Mouse (Mus musculus): ENCODE data around the gene Tmem63c.

Tmem63c gene

GRCm38 (mm10) chr12:87131181-87131580 lies 110.0 kb downstream of the Tmem63c start:
- no peak for DNase-seq (ENCODE audit: low spot score in 2 of 2)

DNA sequence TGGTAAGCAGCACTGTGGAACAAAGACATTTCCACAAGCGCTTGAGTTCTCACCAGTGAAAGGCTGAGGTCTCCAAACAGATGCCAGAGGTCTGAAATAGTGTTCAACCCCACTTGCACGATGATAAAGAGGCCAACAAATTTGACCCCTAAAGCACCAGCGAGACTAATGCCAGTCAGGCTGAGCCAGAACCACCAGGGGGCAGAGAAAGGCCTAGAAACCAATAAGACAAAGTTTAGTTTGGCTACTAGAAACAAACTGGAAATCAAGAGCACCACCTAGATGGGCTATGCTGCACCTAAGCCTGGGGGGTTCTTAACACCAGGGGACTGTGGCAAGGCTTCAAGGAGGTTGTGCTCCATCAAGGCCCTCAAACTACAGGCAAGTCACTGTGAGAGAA lies 110.5 kb downstream of the Tmem63c start:
- DNase-seq (ENCODE audit: low spot score in 2 of 2) = no peak

DNA sequence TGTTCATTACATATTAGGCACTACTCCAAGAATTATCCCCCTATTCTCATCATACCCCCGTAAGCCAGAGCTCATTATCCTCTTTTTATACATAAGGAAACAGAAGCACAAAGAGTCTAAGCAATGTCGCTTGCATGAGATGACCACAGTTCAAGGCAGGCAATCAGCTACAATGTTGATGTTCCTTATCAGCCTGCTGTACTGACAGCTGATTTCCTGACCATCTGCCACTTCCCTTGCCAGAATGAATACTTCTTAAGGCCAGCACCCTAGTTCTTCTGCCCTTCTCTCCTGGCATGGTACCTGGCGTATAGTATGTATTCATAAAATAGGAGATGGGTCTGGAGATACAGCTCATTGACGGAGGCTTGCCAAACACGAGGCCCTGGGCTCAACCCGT lies 111.1 kb downstream of the Tmem63c start:
- DNase-seq (ENCODE audit: low spot score in 2 of 2) = no peak

DNA sequence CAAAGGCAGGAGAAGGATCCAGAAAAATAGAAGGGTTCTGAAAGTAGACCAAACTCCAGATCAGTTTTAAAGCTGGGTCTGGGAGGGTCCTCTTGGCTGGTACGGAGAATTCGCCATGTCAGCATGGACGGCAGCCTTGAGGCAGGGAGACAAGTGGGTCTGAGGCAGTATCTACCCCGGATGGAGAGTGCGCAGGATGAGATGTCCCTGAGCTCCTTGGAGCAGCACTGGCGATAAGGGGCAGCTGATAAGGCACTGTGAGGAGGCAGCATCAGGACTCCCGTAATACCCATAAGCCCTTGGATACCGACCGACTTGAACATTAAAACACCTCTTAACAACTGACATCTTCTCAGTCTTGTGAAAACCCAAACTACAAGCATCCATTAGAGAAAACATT lies 111.6 kb downstream of the Tmem63c start:
- no peak for DNase-seq (ENCODE audit: low spot score in 2 of 2)

DNA sequence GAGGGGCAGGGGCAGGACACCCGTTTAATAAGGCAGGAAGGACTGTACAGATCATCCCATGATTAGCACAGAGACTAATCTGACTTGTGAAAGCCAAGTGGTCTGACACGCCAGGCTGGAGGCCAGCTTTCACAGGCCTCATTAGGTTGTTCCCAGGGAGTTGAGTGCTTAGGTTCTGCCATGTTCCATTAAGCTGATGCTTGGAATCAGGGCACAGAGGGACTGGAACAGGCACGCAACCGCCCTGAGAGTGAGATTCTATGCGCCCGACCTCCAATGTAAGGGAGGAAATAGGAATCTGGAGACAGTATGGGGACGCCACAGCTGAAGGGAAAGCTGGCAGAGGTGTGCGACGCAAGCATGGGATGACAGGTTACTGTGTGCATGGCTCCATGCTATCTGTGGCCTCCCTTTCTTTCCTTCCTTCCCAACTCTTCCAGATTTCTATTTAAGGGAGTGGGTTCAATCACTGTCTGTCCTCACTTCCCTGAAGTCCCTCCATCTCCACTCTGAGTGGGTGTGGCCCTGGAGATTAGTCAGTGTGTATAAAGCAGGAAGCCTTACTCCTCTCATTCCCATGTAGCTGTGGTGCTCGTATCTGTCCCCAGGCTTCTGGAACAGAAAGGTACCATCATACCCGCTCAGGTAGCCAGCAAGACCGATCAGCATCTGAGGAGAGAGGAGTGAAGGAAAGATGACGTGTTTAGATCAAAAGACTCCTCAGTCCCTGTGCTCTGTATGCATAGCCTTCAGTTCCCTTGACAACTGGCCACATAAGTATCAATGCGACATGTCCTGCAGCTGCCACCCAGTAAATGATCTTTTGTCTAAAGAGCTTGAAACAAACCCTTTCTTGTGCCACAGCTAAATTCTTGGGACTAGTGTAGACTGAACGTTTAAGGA lies 116.5 kb downstream of the Tmem63c start:
- DNase-seq (ENCODE audit: low spot score in 2 of 2) = no peak

DNA sequence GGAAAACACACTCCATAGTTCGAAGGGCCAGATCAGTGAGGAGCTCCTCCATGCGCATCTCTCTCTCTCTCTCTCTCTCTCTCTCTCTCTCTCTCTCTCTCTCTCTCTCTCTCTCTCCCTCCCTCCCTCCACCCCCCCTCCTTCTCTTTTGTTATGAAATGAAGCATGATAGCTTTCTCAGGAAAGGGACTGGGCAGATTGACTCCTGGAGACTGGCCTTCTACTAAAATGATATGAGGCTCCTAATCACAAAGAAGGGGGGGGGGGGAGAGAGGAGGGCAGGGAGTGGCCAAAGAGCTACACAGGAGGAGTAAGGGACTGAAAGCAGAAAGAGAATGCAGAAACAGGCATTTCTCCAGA lies 117.2 kb downstream of the Tmem63c start:
- no peak for DNase-seq (ENCODE audit: low spot score in 2 of 2)

DNA sequence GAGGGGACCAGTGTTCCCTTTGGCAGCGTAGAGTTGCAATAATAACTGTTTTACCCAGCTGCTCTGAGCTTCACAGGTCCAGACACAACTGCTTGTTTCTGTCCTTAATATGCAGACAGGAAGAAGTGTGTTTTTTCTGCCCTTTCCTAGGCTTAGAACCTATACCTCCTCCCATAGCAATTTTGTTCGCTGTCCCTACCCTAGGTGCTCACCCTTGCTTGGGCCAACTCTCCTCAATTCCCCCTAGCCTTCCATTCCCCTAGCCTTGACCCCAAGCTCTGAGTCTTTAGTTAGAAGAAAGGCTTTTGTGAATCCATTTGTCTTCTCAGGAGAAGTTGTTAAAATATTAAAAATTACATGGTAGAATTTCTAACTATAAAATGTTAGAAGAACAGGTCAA lies 117.6 kb downstream of the Tmem63c start:
- no peak for DNase-seq (ENCODE audit: low spot score in 2 of 2)

Measured in left cerebral cortex, adult 9 months (tissue).